Mouse (Mus musculus) stomach, postnatal 0 days (tissue): Measurements from ENCODE around the gene 9530068E07Rik. TPM values are rescaled to one million over a fixed set of nuclear protein-coding genes. Genes with fewer than 3 reads are reported as not detected.
A peak's percentile ranks its signal among the peaks of the same experiment; 100 is the strongest.

Experiments used
- ATAC-seq: fragments of 200-750 bp; cut with Nextera tagmentation; 2 replicates; pipeline ENCODE4 v1.8.0; 2017; ENCODE audit not compliant: low FRiP score, low TSS enrichment
- DNase-seq: peaks from one replicate; pipeline ENCODE4 v3.0.0-alpha.2; 2016; ENCODE audit warnings: low spot score
- H3K27ac ChIP-seq: fragments of 300-500 bp; sonication (generic); replicated peaks from 2 replicates; pipeline ENCODE4 v1.5.1; 2014; ENCODE audit warnings: mild to moderate bottlenecking, control low read depth
- H3K27me3 ChIP-seq: fragments of 300-500 bp; sonication (generic); 2 replicates; pipeline ENCODE4 v1.6.1; 2014; ENCODE audit warnings: low read length; ENCODE audit not compliant: control insufficient read depth, insufficient read depth
- H3K36me3 ChIP-seq: fragments of 300-500 bp; sonication (generic); 2 replicates; pipeline ENCODE4 v1.6.1; 2014; ENCODE audit warnings: low read length, mixed read lengths; ENCODE audit not compliant: control insufficient read depth, insufficient read depth
- H3K4me1 ChIP-seq: fragments of 300-500 bp; sonication (generic); replicated peaks from 2 replicates; pipeline ENCODE4 v1.6.1; 2014; ENCODE audit warnings: antibody characterized with exemption; ENCODE audit not compliant: control insufficient read depth, insufficient read depth
- H3K4me2 ChIP-seq: fragments of 300-500 bp; sonication (generic); replicated peaks from 2 replicates; pipeline ENCODE4 v1.6.1; 2014; ENCODE audit warnings: low read depth, mild to moderate bottlenecking, control low read depth, moderate library complexity
- H3K4me3 ChIP-seq: fragments of 300-500 bp; sonication (generic); 2 replicates; pipeline ENCODE4 v1.5.1; 2014; ENCODE audit warnings: low read depth, low read length, control low read depth
- H3K9ac ChIP-seq: fragments of 300-500 bp; sonication (generic); 2 replicates; pipeline ENCODE4 v1.6.1; 2014; ENCODE audit warnings: mild to moderate bottlenecking, low read length, control low read depth, mixed read lengths
- H3K9me3 ChIP-seq: fragments of 300-500 bp; sonication (generic); 2 replicates; pipeline ENCODE4 v1.6.1; 2016; ENCODE audit warnings: low read length; ENCODE audit not compliant: control insufficient read depth
- CTCF ChIP-seq: IDR thresholded peaks from 2 replicates; pipeline ENCODE4 v1.5.1; 2016; ENCODE audit warnings: antibody characterized with exemption, low read depth, mild to moderate bottlenecking, moderate library complexity
- EP300 ChIP-seq: optimal IDR thresholded peaks from 2 replicates; pipeline ENCODE3; 2016; ENCODE audit warnings: antibody characterized with exemption
- WGBS: fragments of 180-500 bp; shearing (Covaris S2); extraction: QIAGEN DNeasy Blood & Tissue Kit; methylation state at CpG from one replicate; pipeline ENCODE4 v1.1.7; 2014; 5-methylcytosine and 5-hydroxymethylcytosine counted together
- polyA plus RNA-seq: library from polyadenylated mRNA; unstranded; fragments of >200 nt; fragmentation: Nextera tagmentation; extraction: Ambion mirVana; gene quantifications from 2 replicates; pipeline ENCODE4 v1.2.1, GENCODE M21; 2015

9530068E07Rik gene
- polyA plus RNA-seq, 1 experiment from 2014 or later: 104 TPM

DNA sequence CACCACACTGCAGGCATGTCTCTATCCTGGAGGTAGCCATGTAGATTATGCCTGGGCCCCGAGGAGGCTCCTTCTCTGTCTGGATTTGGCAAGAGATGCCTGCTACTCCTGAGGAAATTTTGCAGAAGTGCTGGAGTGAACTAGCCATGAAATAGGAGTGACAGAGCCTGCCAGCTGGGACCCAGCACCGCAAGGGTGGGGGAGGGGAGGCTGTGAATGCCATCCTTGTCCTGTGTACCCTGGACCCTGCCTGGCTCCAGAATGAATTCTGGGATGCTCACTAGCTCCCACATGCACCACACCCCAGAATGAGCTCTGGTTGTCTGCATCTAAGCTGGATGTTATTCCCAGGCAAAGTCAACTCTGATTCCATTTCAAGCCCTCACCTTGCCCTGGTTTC, 44.9 kb downstream of the 9530068E07Rik start:
- Histone ChIP-seq H3K27ac (no peak overlapping the region), H3K4me3 (no peak overlapping the region), H3K36me3 (no peaks in the 10 kb centered on the region), H3K4me1 (no peaks in the 10 kb centered on the region), H3K9ac (no peak overlapping the region), H3K4me2 (no peak overlapping the region), H3K27me3 (no peaks in the 10 kb centered on the region), H3K9me3 (no peaks in the 10 kb centered on the region)
- ATAC-seq (no peak), DNase-seq (no peak)
- TF ChIP-seq CTCF: no peak
- TF ChIP-seq EP300: no peak
- WGBS: 81% methylated on average over 2 of the region's 2 CpGs

- Histone ChIP-seq H3K4me2 (no peak overlapping the region), H3K9me3 (no peaks in the 10 kb centered on the region), H3K4me1 (0 out of 2 replicates have a peak, but pooled peaks cover 3% of the 10 kb centered on the region), H3K9ac (no peak overlapping the region), H3K36me3 (no peaks in the 10 kb centered on the region), H3K27me3 (no peaks in the 10 kb centered on the region), H3K27ac (0 out of 2 replicates have a peak overlapping the region, but pooled peaks have one; percentile 53), H3K4me3 (no peak overlapping the region)
- DNase-seq: no peak
- ATAC-seq: no peak
- TF ChIP-seq CTCF: no peak
- no peak for TF ChIP-seq EP300
- 24% methylated on average over 4 of the region's 4 CpGs for WGBS
Observed at GRCm38 (mm10) chr11:52447242-52447641, 51.0 kb downstream of the 9530068E07Rik start.

DNA sequence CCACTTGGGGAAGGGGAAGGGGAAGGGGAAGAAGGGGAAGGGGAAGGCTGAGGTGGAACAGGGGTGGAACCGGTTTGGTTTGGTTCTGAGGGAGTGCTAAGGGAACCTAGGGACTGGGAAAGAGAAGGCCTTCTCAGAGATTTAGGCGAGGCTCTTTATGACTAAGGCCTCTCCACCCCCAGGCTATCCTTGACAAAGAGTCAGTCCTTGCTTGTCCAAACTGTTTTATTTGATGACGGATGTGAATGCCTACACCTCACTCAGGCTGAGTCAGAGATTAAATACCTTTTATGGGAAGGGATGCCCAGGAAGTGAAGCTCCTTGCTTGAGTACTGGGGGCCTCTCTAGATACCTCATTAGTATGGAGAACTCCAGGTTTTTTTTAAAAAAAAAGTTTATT, 52.8 kb downstream of the 9530068E07Rik start:
- DNase-seq (no peak), ATAC-seq (peak; percentile 82)
- TF ChIP-seq EP300: no peak
- no peak for TF ChIP-seq CTCF
- H3K9ac ChIP-seq: no peak overlapping the region
- peak overlapping the region; percentile 70 for H3K27ac ChIP-seq
- H3K36me3 ChIP-seq: no peaks in the 10 kb centered on the region
- 37% methylated on average over 3 of the region's 3 CpGs for WGBS
- no peaks in the 10 kb centered on the region for H3K27me3 ChIP-seq
- no peak overlapping the region for H3K4me2 ChIP-seq
- 0 out of 2 replicates have a peak, but pooled peaks cover 3% of the 10 kb centered on the region for H3K4me1 ChIP-seq
- H3K9me3 ChIP-seq: no peaks in the 10 kb centered on the region
- no peak overlapping the region for H3K4me3 ChIP-seq

DNA sequence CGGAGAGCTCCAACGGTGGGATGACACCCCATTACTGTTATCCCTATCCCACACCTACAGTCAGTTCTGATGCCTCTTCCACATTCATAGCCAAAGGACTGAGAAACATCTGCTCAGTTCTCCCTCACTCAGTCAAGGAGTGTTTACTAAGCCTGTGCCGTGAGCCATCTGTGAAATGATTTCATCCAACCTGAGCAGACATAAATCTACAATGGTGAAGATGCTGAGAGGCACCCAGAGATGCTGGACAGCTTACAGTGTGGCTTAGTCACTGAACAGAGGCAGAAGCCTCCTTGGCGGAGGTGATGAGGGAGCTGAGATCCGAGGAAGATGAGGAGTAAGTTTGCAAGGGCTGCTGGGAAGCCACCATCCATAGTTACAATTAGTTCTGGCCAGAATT, 62.1 kb downstream of the 9530068E07Rik start:
- H3K27ac ChIP-seq: no peak overlapping the region
- no peaks in the 10 kb centered on the region for H3K36me3 ChIP-seq
- no peaks in the 10 kb centered on the region for H3K9me3 ChIP-seq
- DNase-seq (no peak), ATAC-seq (no peak)
- WGBS: 78% methylated on average over 5 of the region's 5 CpGs
- H3K4me3 ChIP-seq: no peak overlapping the region
- no peak overlapping the region for H3K4me2 ChIP-seq
- no peaks in the 10 kb centered on the region for H3K4me1 ChIP-seq
- no peak for TF ChIP-seq CTCF
- no peak for TF ChIP-seq EP300
- H3K27me3 ChIP-seq: no peaks in the 10 kb centered on the region
- no peak overlapping the region for H3K9ac ChIP-seq

Other genes starting within 250 kb of the 9530068E07Rik start
- gene Olfr1371, start 182.4 kb upstream of the 9530068E07Rik start, polyA plus RNA-seq: not detected in 2 replicates
- gene Skp1a, start 164.4 kb upstream of the 9530068E07Rik start, polyA plus RNA-seq: 530 and 542 TPM in 2 replicates
- 3.6 and 3.7 TPM in 2 replicates for gene Tcf7, start 113.4 kb upstream of the 9530068E07Rik start, polyA plus RNA-seq
- gene Vdac1, start 35.6 kb upstream of the 9530068E07Rik start, polyA plus RNA-seq: 189 and 193 TPM in 2 replicates